Comparison of ENCODE assay signal across 10 mouse cellular contexts in the genomic region with DNA sequence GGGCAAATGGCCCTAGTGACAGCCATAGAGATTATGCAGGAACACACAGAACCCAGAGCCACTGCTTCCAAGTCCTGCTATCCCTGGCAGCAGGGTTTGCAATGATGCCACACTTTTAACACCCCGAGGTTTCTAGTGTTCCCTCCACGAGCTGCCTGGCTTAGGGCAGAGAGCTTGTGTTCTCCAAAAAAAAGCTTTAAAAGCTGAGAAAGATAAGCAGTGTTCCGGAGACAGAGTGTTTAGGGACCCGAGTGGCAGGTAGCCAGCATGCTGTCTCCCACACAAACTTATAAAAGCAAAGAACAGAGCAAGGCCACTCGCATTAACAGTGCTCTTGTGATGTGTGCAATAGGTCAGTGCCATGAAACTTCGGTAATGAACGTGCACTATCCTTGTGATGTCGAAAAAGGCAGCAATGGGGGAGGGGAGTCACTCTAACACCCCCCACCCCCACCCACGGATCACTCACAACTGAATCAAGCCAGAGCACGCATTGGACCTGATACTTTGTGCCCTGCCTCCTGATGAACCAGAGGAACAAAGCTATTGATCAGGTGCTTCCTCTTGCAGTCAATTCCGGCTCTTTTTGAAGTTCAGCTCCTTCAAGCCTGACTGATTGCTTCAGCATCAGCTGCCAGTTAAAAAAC. TPM values are rescaled to one million over a fixed set of nuclear protein-coding genes. Genes with fewer than 3 reads are reported as not detected.
DNase-seq lines count a peak whose midpoint lies in the region; ATAC-seq and TF ChIP-seq lines count a peak whose summit lies in the region.
"Had no signal": no experiment of that assay in that cellular context is flagged by ENCODE, and none has a peak within 500 bp of the region (broad histone marks: within the 10 kb centered on the region; RNA-seq: fewer than 3 reads in every experiment).

No protein-coding gene starts in this region.

- no peak overlapping the region for H3K4me3 ChIP-seq in kidney, embryonic 15.5 days (replicated peaks)
- no peak overlapping the region for H3K4me3 ChIP-seq in heart, postnatal 0 days (ENCODE audit: low read depth, low read length)

- H3K4me2 ChIP-seq in kidney, embryonic 15.5 days: peak overlapping the region; percentile 92
- H3K4me2 ChIP-seq in heart, postnatal 0 days (ENCODE audit: low read depth, low read length): peak overlapping the region; percentile 90

- no peak for TF ChIP-seq CTCF in heart, postnatal 0 days (IDR thresholded peaks at IDR 0.05; ENCODE audit: low read depth)

- ATAC-seq in kidney, embryonic 15.5 days (replicated peaks; ENCODE audit: low FRiP score): no peak
- no peak for ATAC-seq in heart, postnatal 0 days (ENCODE audit: insufficient read depth, low read depth)

- H3K27ac ChIP-seq in kidney, embryonic 15.5 days: no peak overlapping the region
- 0 out of 2 replicates have a peak overlapping the region, but pooled peaks have one; percentile 7 for H3K27ac ChIP-seq in heart, postnatal 0 days (ENCODE audit: low read depth)

- no peak for TF ChIP-seq EP300 in heart, postnatal 0 days (IDR thresholded peaks at IDR 0.05; ENCODE audit: low read depth)

- DNase-seq in kidney, postnatal 14 days: no peak
- DNase-seq in adrenal gland, postnatal 10 days: peak; percentile 59
- no peak for DNase-seq in heart, postnatal 0 days (ENCODE audit: low spot score)
- DNase-seq in lung, postnatal 14 days: peak; percentile 44
- no peak for DNase-seq in left cerebral cortex, postnatal 36 days (ENCODE audit: low spot score in 2 of 2)
- DNase-seq in layer of hippocampus, postnatal 25 days (ENCODE audit: extremely low spot score in 1 of 2, low spot score in 1 of 2): no peak
- no peak for DNase-seq in right cerebral cortex, postnatal 10 days (ENCODE audit: low spot score in 2 of 2)
- DNase-seq: cerebellum, adult 18-20 months; kidney, adult 9 months had no signal

- no peaks in the 10 kb centered on the region for H3K27me3 ChIP-seq in kidney, embryonic 15.5 days
- H3K27me3 ChIP-seq in heart, postnatal 0 days (ENCODE audit: control insufficient read depth, insufficient read depth, low read length): no peaks in the 10 kb centered on the region; the same call in 1 of the 2 replicates

- H3K36me3 ChIP-seq in kidney, embryonic 15.5 days: no peaks in the 10 kb centered on the region
- H3K36me3 ChIP-seq in heart, postnatal 0 days (replicated peaks; ENCODE audit: control insufficient read depth, insufficient read depth, low read length): no peaks in the 10 kb centered on the region

- H3K9me3 ChIP-seq in kidney, embryonic 15.5 days (replicated peaks): no peaks in the 10 kb centered on the region
- H3K9me3 ChIP-seq in heart, postnatal 0 days (replicated peaks; ENCODE audit: control insufficient read depth, low read length): no peaks in the 10 kb centered on the region

- peaks cover 34% of the 10 kb centered on the region for H3K4me1 ChIP-seq in kidney, embryonic 15.5 days
- peaks cover 18% of the 10 kb centered on the region for H3K4me1 ChIP-seq in heart, postnatal 0 days (ENCODE audit: control insufficient read depth, insufficient read depth)

- no peak overlapping the region for H3K9ac ChIP-seq in kidney, embryonic 15.5 days
- no peak overlapping the region; the same call in 1 of the 2 replicates for H3K9ac ChIP-seq in heart, postnatal 0 days (replicated peaks; ENCODE audit: low read depth, low read length)

- intact Hi-C loops in left cerebral cortex, postnatal 36 days (cut with DNase I): loop anchor here (5.0 kb wide), 1 partner anchor 44 kb away; the partner anchor contains the start of genes Adam1a, Gm42878 and Mapkapk5

- 50% methylated on average over 11 of the region's 11 CpGs for WGBS in kidney, embryonic 15.5 days
- WGBS in heart, postnatal 0 days: 47% methylated on average over 11 of the region's 11 CpGs

RNA-seq across cellular contexts. Expression of gene Aldh2, which starts 2.1 kb away (rescaled TPM):
- polyA plus RNA-seq in kidney, embryonic 15.5 days (2015; fragmentation: Nextera tagmentation; extraction: Ambion mirVana): 197 and 222 TPM in 2 replicates
- 100 to 1,000 TPM; 712 to 837 TPM for total RNA-seq in adrenal gland, postnatal 10 days (2021)
- total RNA-seq in heart, postnatal 0 days (2014; rRNA removed; ENCODE audit: low replicate concordance): 101 and 114 TPM in 2 replicates
- 126 and 127 TPM in 2 replicates for polyA plus RNA-seq in heart, postnatal 0 days (2015; fragmentation: Nextera tagmentation; extraction: Ambion mirVana)
- total RNA-seq in left cerebral cortex, postnatal 36 days (2021): 100 to 1,000 TPM; 109 to 120 TPM
- total RNA-seq in layer of hippocampus, postnatal 25 days (2021): 100 to 1,000 TPM; 110 to 124 TPM

RNA-seq across cellular contexts. Expression of gene Acad12, which starts 27.2 kb away (rescaled TPM):
- polyA plus RNA-seq in kidney, embryonic 15.5 days (2015; fragmentation: Nextera tagmentation; extraction: Ambion mirVana): 2.8 and 3.0 TPM in 2 replicates
- total RNA-seq in adrenal gland, postnatal 10 days (2021): 10 to 100 TPM; 20.1 to 24.0 TPM
- total RNA-seq in heart, postnatal 0 days (2014; rRNA removed; ENCODE audit: low replicate concordance): 12.3 and 17.3 TPM in 2 replicates
- 6.9 and 8.8 TPM in 2 replicates for polyA plus RNA-seq in heart, postnatal 0 days (2015; fragmentation: Nextera tagmentation; extraction: Ambion mirVana)
- 1 to 10 TPM; 5.4 to 6.6 TPM for total RNA-seq in left cerebral cortex, postnatal 36 days (2021)
- 1 to 10 TPM; 6.0 to 7.6 TPM for total RNA-seq in layer of hippocampus, postnatal 25 days (2021)

RNA-seq across cellular contexts. Expression of gene Mapkapk5, which starts 45.8 kb away (rescaled TPM):
- polyA plus RNA-seq in kidney, embryonic 15.5 days (2015; fragmentation: Nextera tagmentation; extraction: Ambion mirVana): 42.8 and 48.0 TPM in 2 replicates
- total RNA-seq in adrenal gland, postnatal 10 days (2021): 10 to 100 TPM; 82.2 to 90.6 TPM
- total RNA-seq in heart, postnatal 0 days (2014; rRNA removed; ENCODE audit: low replicate concordance): 61.7 and 65.2 TPM in 2 replicates
- 30.6 and 31.0 TPM in 2 replicates for polyA plus RNA-seq in heart, postnatal 0 days (2015; fragmentation: Nextera tagmentation; extraction: Ambion mirVana)
- 10 to 100 TPM; 59.5 to 67.7 TPM for total RNA-seq in left cerebral cortex, postnatal 36 days (2021)
- total RNA-seq in layer of hippocampus, postnatal 25 days (2021): 10 to 100 TPM; 65.4 to 76.7 TPM

RNA-seq across cellular contexts. Expression of gene Adam1a, which starts 46.3 kb away (rescaled TPM):
- polyA plus RNA-seq in kidney, embryonic 15.5 days (2015; fragmentation: Nextera tagmentation; extraction: Ambion mirVana): 1.4 and 1.9 TPM in 2 replicates
- total RNA-seq in adrenal gland, postnatal 10 days (2021): 1 to 10 TPM; 4.1 to 4.7 TPM
- 1.5 and 4.1 TPM in 2 replicates for total RNA-seq in heart, postnatal 0 days (2014; rRNA removed; ENCODE audit: low replicate concordance)
- polyA plus RNA-seq in heart, postnatal 0 days (2015; fragmentation: Nextera tagmentation; extraction: Ambion mirVana): 0.44 and 0.48 TPM in 2 replicates
- total RNA-seq in left cerebral cortex, postnatal 36 days (2021): 10 to 100 TPM in 1 of 2 experiments, 1 to 10 TPM in 1; 7.7 to 13.9 TPM
- total RNA-seq in layer of hippocampus, postnatal 25 days (2021): 10 to 100 TPM; 12.2 to 16.9 TPM

RNA-seq across cellular contexts. Expression of gene Gm42878, which starts 46.3 kb away (rescaled TPM):
- not detected in 2 replicates for polyA plus RNA-seq in kidney, embryonic 15.5 days (2015; fragmentation: Nextera tagmentation; extraction: Ambion mirVana)
- under 1 TPM in 1 of 2 experiments, not detected in 1; 1.00 TPM for total RNA-seq in adrenal gland, postnatal 10 days (2021)
- 0.11 and 0.15 TPM in 2 replicates for total RNA-seq in heart, postnatal 0 days (2014; rRNA removed; ENCODE audit: low replicate concordance)
- polyA plus RNA-seq in heart, postnatal 0 days (2015; fragmentation: Nextera tagmentation; extraction: Ambion mirVana): not detected in 2 replicates
- not detected for total RNA-seq in left cerebral cortex, postnatal 36 days (2021)
- not detected for total RNA-seq in layer of hippocampus, postnatal 25 days (2021)

Comparison
In these comparisons a context has a peak if more than half of its experiments do, and no peak if none do; other contexts are left out.
1. DNase-seq: peak in adrenal gland, postnatal 10 days (single experiment) and lung, postnatal 14 days (single experiment); none in kidney, postnatal 14 days (single experiment), heart, postnatal 0 days (single experiment), left cerebral cortex, postnatal 36 days (0 of 2), layer of hippocampus, postnatal 25 days (0 of 2) and right cerebral cortex, postnatal 10 days (0 of 2).